10 mouse cellular contexts compared by ENCODE assay signal in genomic region chr7:75329740-75330142, GRCm38 (mm10). TPM values are rescaled to one million over a fixed set of nuclear protein-coding genes. Genes with fewer than 3 reads are reported as not detected.
DNase-seq lines count a peak whose midpoint lies in the region; ATAC-seq lines count a peak whose summit lies in the region.
"Had no signal": no experiment of that assay in that cellular context is flagged by ENCODE, and none has a peak within 500 bp of the region (broad histone marks: within the 10 kb centered on the region; RNA-seq: fewer than 3 reads in every experiment).

No protein-coding gene starts in this region.

- no peak for DNase-seq in neural tube, embryonic 11.5 days (ENCODE audit: low spot score)
- no peak for DNase-seq in neural tube, embryonic 10.5 days (ENCODE audit: extremely low spot score, low spot score)
- DNase-seq in cerebellum, postnatal 36 days, result peak; percentile 84 to 93
- no peak for DNase-seq in kidney, postnatal 4 days
- no peak for DNase-seq in frontal cortex, postnatal 14 days (ENCODE audit: low spot score in 2 of 2)
- DNase-seq in spleen, postnatal 4 days (ENCODE audit: low spot score in 2 of 2), result no peak
- DNase-seq: heart, adult 2 months; liver, postnatal 0 days had no signal

- no peaks in the 10 kb centered on the region for H3K27me3 ChIP-seq in neural tube, embryonic 11.5 days (ENCODE audit: control insufficient read depth, insufficient read depth, low read length)
- H3K27me3 ChIP-seq in midbrain, embryonic 13.5 days, result no peaks in the 10 kb centered on the region

- peaks cover 7% of the 10 kb centered on the region for H3K4me1 ChIP-seq in neural tube, embryonic 11.5 days (ENCODE audit: control insufficient read depth, insufficient read depth, low read length)
- H3K4me1 ChIP-seq in midbrain, embryonic 13.5 days (replicated peaks), result peaks cover 23% of the 10 kb centered on the region

- ATAC-seq in neural tube, embryonic 11.5 days (ENCODE audit: insufficient read depth, low FRiP score, low TSS enrichment), result no peak
- ATAC-seq in midbrain, embryonic 13.5 days, result no peak
- ATAC-seq: liver, postnatal 0 days had no signal

- no peaks in the 10 kb centered on the region for H3K36me3 ChIP-seq in neural tube, embryonic 11.5 days (ENCODE audit: control insufficient read depth, insufficient read depth, low read length)
- no peaks in the 10 kb centered on the region for H3K36me3 ChIP-seq in midbrain, embryonic 13.5 days

- H3K4me2 ChIP-seq in neural tube, embryonic 11.5 days (ENCODE audit: low read depth), result no peak overlapping the region
- no peak overlapping the region for H3K4me2 ChIP-seq in midbrain, embryonic 13.5 days (replicated peaks)

- no peak overlapping the region for H3K4me3 ChIP-seq in neural tube, embryonic 11.5 days (ENCODE audit: low read depth, low read length)
- H3K4me3 ChIP-seq in midbrain, embryonic 13.5 days (replicated peaks), result no peak overlapping the region
- H3K4me3 ChIP-seq: heart, adult 2 months had no signal

- H3K9me3 ChIP-seq in neural tube, embryonic 11.5 days (ENCODE audit: control insufficient read depth, low read length), result no peaks in the 10 kb centered on the region
- H3K9me3 ChIP-seq in midbrain, embryonic 13.5 days, result no peaks in the 10 kb centered on the region

- 55% methylated on average over 3 of the region's 3 CpGs for WGBS in neural tube, embryonic 11.5 days
- 54% methylated on average over 3 of the region's 3 CpGs for WGBS in midbrain, embryonic 13.5 days

- H3K9ac ChIP-seq in neural tube, embryonic 11.5 days (ENCODE audit: low read length), result no peak overlapping the region
- H3K9ac ChIP-seq in midbrain, embryonic 13.5 days (replicated peaks), result no peak overlapping the region
- H3K9ac ChIP-seq: liver, postnatal 0 days had no signal

- 0 out of 2 replicates have a peak overlapping the region, but pooled peaks have one; percentile 53 for H3K27ac ChIP-seq in neural tube, embryonic 11.5 days (ENCODE audit: low read depth, low read length)
- H3K27ac ChIP-seq in midbrain, embryonic 13.5 days, result peak overlapping the region; percentile 20
- H3K27ac ChIP-seq: heart, adult 2 months; kidney, postnatal 0 days had no signal

RNA-seq across cellular contexts. Expression of gene Sv2b, which starts 20.7 kb away (rescaled TPM):
- 3.2 and 4.2 TPM in 2 replicates for polyA plus RNA-seq in neural tube, embryonic 11.5 days (2014; fragmentation: Nextera tagmentation; extraction: Ambion mirVana)
- 3.5 and 4.2 TPM in 2 replicates for polyA plus RNA-seq in midbrain, embryonic 13.5 days (2015; fragmentation: Nextera tagmentation; extraction: Ambion mirVana)
- polyA plus RNA-seq: liver, postnatal 0 days had no signal

Comparison
In these comparisons a context has a peak if more than half of its experiments do, and no peak if none do; other contexts are left out.
1. DNase-seq: peak in cerebellum, postnatal 36 days (2 of 2); none in neural tube, embryonic 11.5 days (single experiment), neural tube, embryonic 10.5 days (single experiment), kidney, postnatal 4 days (0 of 2), frontal cortex, postnatal 14 days (0 of 2) and spleen, postnatal 4 days (0 of 2).